Mouse (Mus musculus): ENCODE results near the gene 1110008L16Rik. TPM values are rescaled to one million over a fixed set of nuclear protein-coding genes. Genes with fewer than 3 reads are reported as not detected.

Gene 1110008L16Rik
- total RNA-seq, 2 experiments from 2014 or later: 9.3 to 9.7 TPM

- Histone ChIP-seq H3K4me3 (no peak overlapping the region), H3K27ac (no peak overlapping the region)
- TF ChIP-seq CTCF (conservative IDR thresholded peaks at IDR 0.05): no peak
- DNase-seq (ENCODE audit: low spot score in 2 of 2): no peak
Observed at GRCm38 (mm10) chr12:55415255-55415654, 115.9 kb downstream of the 1110008L16Rik start.

- Histone ChIP-seq H3K4me3 (no peak overlapping the region), H3K27ac (no peak overlapping the region)
- DNase-seq (ENCODE audit: low spot score in 2 of 2): no peak
- no peak for TF ChIP-seq CTCF (conservative IDR thresholded peaks at IDR 0.05)
Observed at GRCm38 (mm10) chr12:55415762-55416161, 116.4 kb downstream of the 1110008L16Rik start.

- H3K4me3 ChIP-seq: no peak overlapping the region
- no peak for TF ChIP-seq CTCF (conservative IDR thresholded peaks at IDR 0.05)
- no peak overlapping the region for H3K27ac ChIP-seq
- DNase-seq (ENCODE audit: low spot score in 2 of 2): no peak
Observed at GRCm38 (mm10) chr12:55420220-55420619, 120.8 kb downstream of the 1110008L16Rik start.

- Histone ChIP-seq H3K4me3 (no peak overlapping the region), H3K27ac (no peak overlapping the region)
- DNase-seq (ENCODE audit: low spot score in 2 of 2): no peak
- no peak for TF ChIP-seq CTCF (conservative IDR thresholded peaks at IDR 0.05)
Observed at GRCm38 (mm10) chr12:55422057-55422456, 122.7 kb downstream of the 1110008L16Rik start.

GRCm38 (mm10) chr12:55426300-55426699 is 126.9 kb downstream of the 1110008L16Rik start:
- H3K4me3 ChIP-seq: no peak overlapping the region
- TF ChIP-seq CTCF (conservative IDR thresholded peaks at IDR 0.05): no peak
- no peak for DNase-seq (ENCODE audit: low spot score in 2 of 2)
- H3K27ac ChIP-seq: no peak overlapping the region

GRCm38 (mm10) chr12:55429201-55429600 is 129.8 kb downstream of the 1110008L16Rik start:
- Histone ChIP-seq H3K27ac (no peak overlapping the region), H3K4me3 (no peak overlapping the region)
- no peak for DNase-seq (ENCODE audit: low spot score in 2 of 2)
- no peak for TF ChIP-seq CTCF (conservative IDR thresholded peaks at IDR 0.05)

- no peak for TF ChIP-seq CTCF (conservative IDR thresholded peaks at IDR 0.05)
- Histone ChIP-seq H3K4me3 (no peak overlapping the region), H3K27ac (no peak overlapping the region)
- no peak for DNase-seq (ENCODE audit: low spot score in 2 of 2)
Observed at GRCm38 (mm10) chr12:55429956-55430355, 130.6 kb downstream of the 1110008L16Rik start.

Other genes starting within 250 kb of the 1110008L16Rik start
- gene 2700097O09Rik, start 219.5 kb upstream of the 1110008L16Rik start, total RNA-seq (2021): 10 to 100 TPM in 1 of 2 experiments, 1 to 10 TPM in 1; 9.9 to 11.4 TPM
- 10 to 100 TPM; 86.3 to 87.0 TPM for gene Srp54a, start 219.3 kb upstream of the 1110008L16Rik start, total RNA-seq (2021)
- 10 to 100 TPM; 12.3 to 15.5 TPM for gene Fam177a, start 175.1 kb upstream of the 1110008L16Rik start, total RNA-seq (2021)
- 10 to 100 TPM; 51.4 to 58.8 TPM for gene Srp54b, start 144.5 kb upstream of the 1110008L16Rik start, total RNA-seq (2021)
- 1 to 10 TPM; 1.2 to 5.5 TPM for gene 1700047I17Rik2, start 100.0 kb upstream of the 1110008L16Rik start, total RNA-seq (2021)
- 10 to 100 TPM; 33.0 to 35.3 TPM for gene Srp54c, start 69.4 kb upstream of the 1110008L16Rik start, total RNA-seq (2021)
- gene Ppp2r3c, start 3.4 kb downstream of the 1110008L16Rik start, total RNA-seq (2021): 10 to 100 TPM; 12.8 to 16.2 TPM
- 100 to 1,000 TPM; 128 to 146 TPM for gene Psma6, start 84.6 kb downstream of the 1110008L16Rik start, total RNA-seq (2021)
- gene Nfkbia, start 193.1 kb downstream of the 1110008L16Rik start, total RNA-seq (2021): 10 to 100 TPM; 28.1 to 42.5 TPM

All from layer of hippocampus, adult 2 months (tissue).